Mouse (Mus musculus) brain, embryonic 14.5 days (tissue): ENCODE results near the gene Klk1b3. TPM values are rescaled to one million over a fixed set of nuclear protein-coding genes. Genes with fewer than 3 reads are reported as not detected.
A peak's percentile ranks its signal among the peaks of the same experiment; 100 is the strongest.
"Not testable (repeated sequence)": the region's sequence is repeated elsewhere in the genome, so short reads cannot be mapped to it uniquely, and the experiment has no call there.

Source experiments
- DNase-seq: peaks from one replicate; pipeline ENCODE4 v3.0.0-alpha.2; 2011; ENCODE audit warnings: low read depth
- CTCF ChIP-seq: fragments of 200-500 bp; IDR thresholded peaks from 2 replicates; pipeline ENCODE4 v1.5.1; 2012; ENCODE audit warnings: inconsistent platforms, mild to moderate bottlenecking, moderate library complexity, borderline replicate concordance; ENCODE audit not compliant: insufficient read depth, insufficient read length; ENCODE audit errors: extremely low read depth
- POLR2A ChIP-seq: fragments of 200-500 bp; IDR thresholded peaks from 2 replicates; pipeline ENCODE4 v1.6.1; 2012; ENCODE audit warnings: mild to moderate bottlenecking, inconsistent platforms, borderline replicate concordance; ENCODE audit not compliant: poor library complexity, insufficient read depth, insufficient read length, severe bottlenecking; ENCODE audit errors: extremely low read depth
- polyA plus RNA-seq: library from polyadenylated mRNA; depleted of rRNA; stranded (reverse); fragments of >200 nt; gene quantifications from 2 replicates; pipeline ENCODE4 v1.2.3, GENCODE M21; 2012; rRNA removed

Klk1b3 gene
- polyA plus RNA-seq, 1 experiment, result not detected

DNA sequence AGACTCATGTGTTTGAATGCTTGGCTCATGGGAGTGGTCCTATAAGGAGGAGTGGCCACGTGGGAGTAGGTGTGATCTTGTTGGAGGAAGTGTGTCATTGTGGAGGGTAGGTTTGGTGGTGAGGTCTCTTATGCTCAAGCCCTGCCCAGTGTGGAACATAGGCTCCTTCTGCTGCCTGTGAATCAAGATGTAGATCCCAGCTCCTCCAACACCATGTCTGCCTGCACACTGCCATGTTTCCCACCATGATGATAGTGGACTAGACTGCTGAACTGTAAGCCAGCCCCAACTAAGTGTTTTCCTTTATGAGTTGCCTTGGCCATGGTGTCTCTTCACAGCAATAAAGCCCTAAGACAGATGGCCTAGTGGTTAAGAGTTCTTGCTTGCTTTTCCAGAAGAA, 46.1 kb downstream of the Klk1b3 start:
- no peak for TF ChIP-seq CTCF
- TF ChIP-seq POLR2A, result no peak
- no peak for DNase-seq

DNA sequence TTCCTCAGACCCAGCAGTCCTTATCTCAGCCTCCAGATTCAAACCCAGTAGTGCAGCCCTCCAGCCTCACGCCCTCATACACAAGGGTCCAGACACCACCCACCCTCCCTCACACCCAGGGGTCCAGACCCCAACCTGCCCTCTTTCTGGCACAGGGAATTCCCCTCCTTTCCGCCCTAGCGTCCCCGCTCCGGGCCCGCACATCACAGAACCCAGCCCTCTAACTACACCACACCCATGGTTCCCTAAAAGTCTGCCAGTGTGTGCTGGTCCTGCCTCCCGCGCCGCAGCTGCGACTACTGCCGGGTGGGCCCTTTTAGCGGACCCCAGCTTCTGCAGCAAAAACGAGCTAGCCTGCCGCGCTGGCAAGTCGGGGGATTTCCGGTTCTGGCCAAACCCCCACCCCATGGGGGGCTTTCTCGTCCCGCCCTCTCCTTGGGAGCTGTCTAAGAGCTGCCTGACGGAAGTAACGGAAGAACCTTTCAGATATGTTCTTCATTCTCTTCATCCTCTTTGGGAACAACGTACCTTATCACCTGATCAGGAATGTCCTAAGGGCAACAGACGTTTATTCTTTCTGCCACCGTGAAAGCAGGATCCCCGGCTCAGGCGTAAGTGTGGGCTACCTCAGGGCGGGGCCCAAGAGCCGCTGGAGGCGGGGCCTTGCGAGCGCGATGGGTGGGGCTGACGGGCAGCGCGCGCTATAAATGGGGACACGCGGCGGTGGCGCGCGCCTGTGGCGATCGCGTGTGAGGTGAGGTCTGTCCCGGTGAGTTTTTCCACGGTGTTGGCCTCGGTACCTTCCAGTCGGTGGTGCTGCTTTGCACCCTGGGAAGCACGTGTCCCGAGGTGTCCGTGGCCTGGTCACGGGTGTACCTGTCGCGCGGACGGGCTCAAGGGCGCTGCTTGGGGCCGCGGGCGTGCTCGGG, 48.3 kb downstream of the Klk1b3 start, which contains the start of the genes 1700028J19Rik and 2410002F23Rik:
Gene 1700028J19Rik, minus strand, starts transcription at position 641 of the 929 bp plus-strand sequence.
Gene 2410002F23Rik, plus strand, starts transcription at position 668 of the 929 bp plus-strand sequence.
- TF ChIP-seq POLR2A (peak; percentile 99), CTCF (no peak)
- DNase-seq, result peak; percentile 97

DNA sequence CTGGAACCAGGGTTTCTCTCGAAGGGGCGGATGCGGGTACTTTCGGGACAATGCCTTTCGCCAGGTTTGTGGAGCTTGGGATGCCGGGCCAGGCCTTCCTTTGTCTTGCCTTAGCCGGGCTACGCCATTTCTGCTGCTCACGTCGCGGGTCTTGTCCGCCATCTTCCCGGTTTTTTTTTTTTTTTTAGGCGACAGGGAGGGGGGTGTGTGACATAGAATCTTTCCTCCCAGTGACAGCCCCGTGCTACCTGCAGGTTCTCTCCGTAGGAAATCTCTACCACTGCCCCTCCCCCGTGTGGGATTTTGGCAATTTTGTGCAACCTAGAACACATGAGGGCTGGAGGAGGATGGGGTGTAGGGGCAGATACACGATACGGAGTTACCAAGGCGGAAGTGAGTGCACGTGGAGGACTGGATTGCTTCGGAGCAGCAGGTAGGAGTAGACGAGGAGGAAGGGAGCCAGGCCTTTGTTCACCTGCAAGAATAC, 49.0 kb downstream of the Klk1b3 start:
- DNase-seq, result peak; percentile 81
- TF ChIP-seq POLR2A, result no peak
- no peak for TF ChIP-seq CTCF

DNA sequence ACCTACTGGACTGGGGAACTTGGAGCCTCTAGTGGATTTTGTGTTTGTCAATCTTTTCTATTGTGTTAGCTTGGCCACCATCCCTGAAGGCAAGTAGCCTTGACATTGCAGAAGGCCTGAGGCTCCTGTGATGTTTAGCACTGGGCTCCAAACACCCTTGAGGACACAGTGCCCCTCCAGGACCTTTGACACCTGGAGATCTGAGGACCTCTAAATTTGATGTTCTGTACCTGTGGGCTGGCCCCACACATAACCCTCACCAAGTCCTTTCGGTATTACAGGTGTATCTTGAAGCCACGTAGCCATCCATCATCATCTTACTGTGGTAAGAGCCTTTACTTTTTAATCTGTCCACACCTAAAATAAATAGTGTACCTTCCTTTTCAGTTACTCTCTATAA, 50.0 kb downstream of the Klk1b3 start:
- no peak for DNase-seq
- TF ChIP-seq CTCF, result no peak
- no peak for TF ChIP-seq POLR2A

DNA sequence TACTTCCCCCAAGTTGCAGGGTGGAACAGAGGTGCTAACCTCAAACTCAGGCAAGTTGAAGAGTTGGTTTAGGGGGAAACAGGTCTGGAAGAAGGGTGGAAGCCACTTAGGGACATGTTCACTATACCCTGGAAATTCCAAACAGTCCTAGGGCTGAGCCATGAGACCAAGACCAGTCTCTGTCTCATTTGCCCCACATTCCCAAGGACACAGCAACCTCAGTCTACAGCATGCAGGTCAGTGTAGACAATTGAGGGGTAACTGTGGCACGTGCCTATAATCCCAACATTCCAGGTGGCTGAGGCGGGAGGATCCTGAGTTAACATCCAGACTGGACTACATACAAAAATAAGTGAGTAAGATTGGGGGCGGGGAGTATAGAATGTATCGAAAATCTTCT, 51.3 kb downstream of the Klk1b3 start:
- DNase-seq, result no peak
- no peak for TF ChIP-seq POLR2A
- no peak for TF ChIP-seq CTCF

DNA sequence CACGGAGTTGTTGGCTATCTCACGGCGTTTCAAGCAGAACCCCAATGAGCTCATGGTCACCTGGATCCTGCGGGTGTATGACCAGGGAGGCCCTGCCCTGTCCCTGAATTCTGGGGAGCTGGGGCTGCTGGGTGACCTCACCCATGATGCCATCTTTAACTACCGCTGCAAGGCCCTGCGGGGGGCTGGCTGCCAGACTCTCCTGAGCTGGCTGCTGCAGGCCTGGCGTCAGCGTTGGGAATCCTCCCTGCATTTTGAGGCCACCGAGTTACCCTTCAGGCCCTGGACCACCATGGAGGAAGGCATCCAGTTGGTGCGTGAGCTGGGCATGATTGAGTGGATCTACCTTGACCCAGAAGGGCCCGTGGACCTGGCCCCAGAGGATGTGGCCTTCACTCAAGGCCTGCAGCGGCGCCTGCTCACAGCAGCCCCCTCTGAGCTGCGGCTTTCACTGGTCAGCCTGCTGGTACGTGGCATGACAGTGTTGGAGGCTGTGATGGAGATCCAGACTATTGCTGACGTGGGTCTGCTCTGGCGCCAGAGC, 52.8 kb downstream of the Klk1b3 start:
- DNase-seq, result not testable (repeated sequence)

Other genes with a start within 250 kb of the Klk1b3 start
- not detected in 2 replicates for gene Klk1b8, start 247.5 kb upstream of the Klk1b3 start, polyA plus RNA-seq
- not detected in 2 replicates for gene Klk1b1, start 231.4 kb upstream of the Klk1b3 start, polyA plus RNA-seq
- not detected in 2 replicates for gene Klk1b9, start 222.1 kb upstream of the Klk1b3 start, polyA plus RNA-seq
- not detected in 2 replicates for gene Klk1b11, start 202.3 kb upstream of the Klk1b3 start, polyA plus RNA-seq
- gene Klk1b26, start 186.0 kb upstream of the Klk1b3 start, polyA plus RNA-seq, result not detected in 2 replicates
- gene Klk1b27, start 145.9 kb upstream of the Klk1b3 start, polyA plus RNA-seq, result 0.10 TPM in 2 replicates
- gene Klk1b21, start 95.9 kb upstream of the Klk1b3 start, polyA plus RNA-seq, result not detected in 2 replicates
- gene Klk1b22, start 85.5 kb upstream of the Klk1b3 start, polyA plus RNA-seq, result not detected in 2 replicates
- gene Klk1b16, start 61.4 kb upstream of the Klk1b3 start, polyA plus RNA-seq, result not detected in 2 replicates
- gene Klk1b24, start 10.0 kb upstream of the Klk1b3 start, polyA plus RNA-seq, result 0.19 TPM in 1 of 2 replicates, not detected in the other
- not detected in 2 replicates for gene Klk1b4, start 9.2 kb downstream of the Klk1b3 start, polyA plus RNA-seq
- not detected in 2 replicates for gene Klk1b5, start 17.8 kb downstream of the Klk1b3 start, polyA plus RNA-seq
- gene Klk1, start 27.2 kb downstream of the Klk1b3 start, polyA plus RNA-seq, result 0.16 TPM in 1 of 2 replicates, not detected in the other
- gene Gm36864, start 38.0 kb downstream of the Klk1b3 start, polyA plus RNA-seq, result not detected in 2 replicates
- gene 1700028J19Rik, start 48.5 kb downstream of the Klk1b3 start, polyA plus RNA-seq, result 1.5 and 2.1 TPM in 2 replicates
- 270 and 344 TPM in 2 replicates for gene 2410002F23Rik, start 48.5 kb downstream of the Klk1b3 start, polyA plus RNA-seq
- gene Acp4, start 59.2 kb downstream of the Klk1b3 start, polyA plus RNA-seq, result not detected in 2 replicates
- 1.0 and 1.2 TPM in 2 replicates for gene Gm15517, start 63.3 kb downstream of the Klk1b3 start, polyA plus RNA-seq
- 3.2 and 3.6 TPM in 2 replicates for gene Clec11a, start 108.7 kb downstream of the Klk1b3 start, polyA plus RNA-seq
- 17.2 and 63.1 TPM in 2 replicates for gene Shank1, start 112.1 kb downstream of the Klk1b3 start, polyA plus RNA-seq
- gene Syt3, start 185.9 kb downstream of the Klk1b3 start, polyA plus RNA-seq, result 35.5 and 41.6 TPM in 2 replicates
- gene 1700008O03Rik, start 187.6 kb downstream of the Klk1b3 start, polyA plus RNA-seq, result 3.0 and 4.1 TPM in 2 replicates
- 302 and 372 TPM in 2 replicates for gene Lrrc4b, start 230.8 kb downstream of the Klk1b3 start, polyA plus RNA-seq